Mouse (Mus musculus): ENCODE measurements at regions not wholly inside any gene's neighbourhood (a gene's known extent, or its start where the extent isn't known, plus 50 kb on each side); places are given as distances from the start of the nearest gene placed in this dataset.
"Not testable (repeated sequence)": the region's sequence is repeated elsewhere in the genome, so short reads cannot be mapped to it uniquely, and the experiment has no call there.

- no peak for ATAC-seq (ENCODE audit: poor library complexity, severe bottlenecking)
These were observed 57.7 kb upstream of the Amn1 start for GRCm38 (mm10) chr6:149246166-149246701.

DNA sequence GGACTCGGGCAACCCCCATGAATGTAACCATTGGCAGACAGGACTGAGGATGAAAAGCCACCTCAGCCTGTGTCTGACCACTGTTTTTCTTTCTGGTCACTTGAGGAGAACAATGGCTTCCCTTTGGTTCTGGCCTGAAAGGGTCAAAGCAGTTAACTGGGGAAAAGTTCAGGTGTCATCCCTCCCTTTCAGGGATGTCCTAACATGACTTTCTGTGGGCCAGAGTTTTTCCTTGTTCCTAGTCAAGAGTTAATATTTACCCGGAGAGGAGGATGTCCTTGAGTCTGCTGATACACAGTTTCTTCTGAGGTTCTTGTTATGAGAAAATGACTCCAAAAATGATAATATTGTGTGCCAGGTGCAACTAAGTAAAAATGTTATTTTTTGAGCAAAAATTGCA lies 57.2 kb upstream of the Amn1 start:
- not testable (repeated sequence) for ATAC-seq (ENCODE audit: poor library complexity, severe bottlenecking)

DNA sequence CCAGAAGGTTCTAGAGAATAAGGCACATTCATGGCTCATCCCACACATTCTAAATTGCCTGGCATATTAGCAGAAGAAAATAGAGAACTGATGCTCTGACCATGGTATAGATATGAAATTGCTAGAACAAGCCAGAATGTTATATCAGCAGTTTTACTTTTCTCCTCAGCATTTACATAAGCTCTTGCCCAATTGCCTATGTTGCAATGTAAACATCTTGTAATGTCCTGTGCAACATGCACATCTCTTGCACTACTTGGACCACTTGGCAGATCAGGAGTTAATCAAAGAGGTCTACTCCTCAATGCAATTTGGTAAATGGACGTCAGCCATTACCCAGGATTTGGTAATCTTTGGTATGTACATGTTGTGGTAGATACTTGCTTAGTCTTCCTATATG lies 55.6 kb upstream of the Amn1 start:
- ATAC-seq (ENCODE audit: poor library complexity, severe bottlenecking): peak; percentile 76

GRCm38 (mm10) chr6:149243384-149243783 lies 54.9 kb upstream of the Amn1 start:
- no peak for ATAC-seq (ENCODE audit: poor library complexity, severe bottlenecking)

DNA sequence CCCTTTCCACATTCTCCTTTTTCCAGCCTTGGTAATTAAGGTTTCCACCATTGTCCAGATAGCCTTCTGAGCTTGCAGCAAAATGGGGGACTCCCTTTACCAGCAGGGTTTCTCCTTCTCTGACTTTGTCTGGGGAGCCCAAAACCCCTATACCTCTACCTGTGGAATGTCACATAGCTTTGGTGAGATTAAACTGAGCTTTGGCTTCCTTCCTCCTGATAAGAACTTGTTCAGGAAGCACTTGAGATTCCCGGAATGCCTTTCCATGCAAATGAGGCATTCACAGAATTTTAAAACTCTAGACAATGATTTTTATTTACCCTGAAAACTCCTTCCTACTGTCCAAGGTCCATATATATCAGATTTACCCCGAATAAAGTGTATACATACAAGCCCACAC lies 49.8 kb upstream of the Amn1 start:
- ATAC-seq (ENCODE audit: poor library complexity, severe bottlenecking): no peak
